Mouse (Mus musculus): ENCODE results near the gene Hmgcs2.

DNA sequence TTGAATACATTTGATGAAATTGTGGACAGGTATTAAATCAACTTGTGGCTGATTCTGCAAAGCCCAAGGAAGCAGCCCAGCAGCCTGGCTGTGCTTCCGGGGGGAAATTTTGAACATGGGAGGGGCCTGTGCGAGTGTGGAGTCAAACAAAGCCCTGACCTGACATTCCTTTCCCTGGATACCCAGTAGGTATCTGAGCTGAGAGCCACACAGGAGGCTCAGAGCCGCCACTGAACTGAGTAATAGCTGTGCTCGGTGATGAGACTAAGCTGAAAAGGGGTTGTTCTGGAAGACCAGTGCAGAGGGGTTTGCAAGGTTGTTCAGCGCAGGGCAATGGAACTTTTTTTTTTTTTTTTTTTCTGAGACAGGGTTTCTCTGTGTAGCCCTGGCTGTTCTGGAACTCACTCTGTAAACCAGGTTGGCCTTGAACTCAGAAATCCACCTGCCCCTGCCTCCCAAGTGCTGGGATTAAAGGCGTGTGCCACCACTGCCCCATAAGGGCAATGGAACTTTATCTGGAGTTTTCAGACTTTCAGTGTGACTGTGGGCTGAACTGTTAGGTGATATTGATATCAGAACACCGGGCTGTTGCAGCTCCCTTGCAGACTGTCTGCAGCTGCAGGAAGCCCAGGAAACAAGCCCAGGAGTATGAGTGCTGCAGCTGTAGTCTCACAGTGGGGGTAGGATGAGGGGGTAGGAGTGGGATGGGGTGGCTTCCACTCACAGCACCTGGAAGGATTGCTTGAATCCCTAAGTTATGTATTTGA, 33.1 kb upstream of the Hmgcs2 start:
- TF ChIP-seq EP300 (IDR thresholded peaks at IDR 0.05; ENCODE audit: insufficient read depth, low read depth, low read length) (no peak), POLR2A (IDR thresholded peaks at IDR 0.05; ENCODE audit: insufficient read depth, low read length) (no peak)

All from ES-Bruce4 (cell line).